Mouse (Mus musculus): ENCODE results near the gene Zswim5.

DNA sequence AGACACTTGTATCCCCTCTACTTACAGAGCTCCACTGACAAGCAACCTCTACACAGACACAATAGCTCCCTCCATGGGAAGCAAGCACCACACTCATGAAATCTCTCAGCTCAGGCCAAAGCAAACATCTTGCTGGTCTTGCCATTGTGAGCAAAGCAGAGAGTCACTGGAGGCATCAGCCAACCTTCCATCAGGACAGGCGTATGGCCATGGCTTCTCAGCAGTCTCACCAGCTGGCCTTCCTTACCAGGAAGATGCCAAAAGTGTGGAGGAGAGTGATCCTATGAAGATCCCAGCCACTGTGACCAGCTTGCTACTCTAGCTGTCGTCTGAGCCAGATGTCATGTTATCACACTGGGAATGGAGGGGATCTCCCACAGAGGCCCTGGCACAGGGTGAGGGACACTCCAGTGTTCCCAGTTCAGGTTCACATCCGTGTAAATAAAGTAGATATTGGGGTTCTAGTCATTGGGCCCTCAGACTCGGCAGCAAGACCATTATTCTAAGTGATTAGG is 137.8 kb downstream of the Zswim5 start:
- no peak for TF ChIP-seq POLR2A (IDR thresholded peaks at IDR 0.05; ENCODE audit: extremely low read depth, insufficient read depth, low read length)
- TF ChIP-seq CTCF (IDR thresholded peaks at IDR 0.05; ENCODE audit: extremely low read depth, insufficient read depth, low read length), result no peak
